Mouse (Mus musculus): ENCODE results near the gene Lrfn3. TPM values are rescaled to one million over a fixed set of nuclear protein-coding genes. Genes with fewer than 3 reads are reported as not detected.

Gene Lrfn3
- total RNA-seq (2021): 10 to 100 TPM; 29.3 to 30.7 TPM

DNA sequence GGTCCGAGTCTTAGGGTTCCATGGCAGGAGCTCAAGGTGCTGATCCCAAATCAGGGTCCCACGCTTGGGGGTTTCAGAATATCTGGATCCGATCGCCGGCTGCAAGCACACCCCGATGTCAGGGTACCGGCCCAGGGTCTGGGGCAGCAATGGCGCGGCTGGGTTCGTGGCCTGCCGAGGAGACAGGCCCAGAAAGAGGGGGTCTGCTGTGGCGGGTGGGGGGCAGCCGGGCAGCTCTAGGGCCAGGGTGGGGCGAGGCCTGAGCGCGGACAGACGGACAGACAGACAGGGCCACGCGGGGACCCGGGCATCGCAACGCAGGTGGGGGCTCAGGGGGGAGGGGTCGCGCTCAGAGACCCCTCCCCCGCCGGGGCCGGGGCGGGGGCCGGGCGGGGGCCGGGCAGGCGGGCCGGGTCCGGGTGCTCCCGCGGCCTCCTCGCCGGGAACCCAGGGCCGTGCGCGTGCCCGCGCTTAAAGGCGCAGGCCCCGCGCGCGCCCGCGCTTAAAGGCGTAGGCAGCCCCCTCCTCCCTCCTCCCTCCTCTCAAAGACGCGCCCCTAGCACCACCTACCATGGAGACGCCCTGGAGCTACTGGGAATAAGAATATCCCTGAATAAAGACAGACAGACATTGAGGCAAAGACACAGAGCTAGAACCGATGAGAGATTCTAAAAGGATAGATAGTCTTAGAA is at the start of gene Lrfn3:
Lrfn3 (minus strand) TSS at position 121 of the 692 bp plus-strand sequence.
- DNase-seq: peak in 1 of 2 experiments; percentile 61

DNA sequence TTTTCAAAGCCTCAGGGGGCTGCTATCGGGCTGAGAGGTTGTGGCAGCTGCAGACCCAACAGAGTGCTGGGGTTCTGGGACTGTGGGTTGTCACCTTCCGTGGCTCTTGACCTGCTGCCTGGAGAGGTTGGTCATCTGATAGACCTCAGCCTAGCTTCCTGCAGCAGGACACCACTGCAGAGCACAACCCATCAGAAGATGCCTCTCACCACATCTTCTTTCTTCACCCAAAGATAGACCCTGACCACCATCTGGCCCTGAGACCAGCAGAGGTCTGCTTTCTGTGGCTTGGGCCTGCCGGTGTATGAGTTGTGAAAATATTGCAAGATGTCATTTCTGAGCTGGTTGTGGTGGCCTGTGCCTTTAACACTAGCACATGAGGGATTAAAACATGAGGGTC is 48.5 kb upstream of the Lrfn3 start:
- DNase-seq: no peak

DNA sequence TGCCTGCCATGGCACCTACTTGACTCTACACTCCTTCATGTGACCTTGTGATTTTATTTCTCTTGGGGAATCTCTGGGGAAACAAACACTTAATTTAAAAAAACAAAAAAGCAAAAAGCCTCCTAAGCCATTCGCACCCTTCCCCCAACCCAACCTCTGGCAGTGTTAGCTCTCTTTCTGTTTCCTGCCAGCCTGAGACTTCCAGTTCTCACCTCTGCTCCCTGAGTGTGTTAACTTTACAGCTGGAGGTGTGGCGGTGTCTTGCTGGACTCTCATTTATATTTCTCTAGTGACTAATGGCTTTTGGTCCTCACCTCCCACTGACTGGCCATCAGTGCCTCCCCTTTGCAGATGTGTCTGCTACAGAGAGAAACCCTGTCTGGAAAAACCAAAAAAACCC is 47.2 kb upstream of the Lrfn3 start:
- no peak for DNase-seq

GRCm38 (mm10) chr7:30408639-30409038 is 46.1 kb upstream of the Lrfn3 start:
- no peak for DNase-seq

- DNase-seq: no peak
Observed at GRCm38 (mm10) chr7:30402343-30402742, 39.8 kb upstream of the Lrfn3 start.

GRCm38 (mm10) chr7:30399671-30400070 is 37.1 kb upstream of the Lrfn3 start:
- no peak for DNase-seq

DNA sequence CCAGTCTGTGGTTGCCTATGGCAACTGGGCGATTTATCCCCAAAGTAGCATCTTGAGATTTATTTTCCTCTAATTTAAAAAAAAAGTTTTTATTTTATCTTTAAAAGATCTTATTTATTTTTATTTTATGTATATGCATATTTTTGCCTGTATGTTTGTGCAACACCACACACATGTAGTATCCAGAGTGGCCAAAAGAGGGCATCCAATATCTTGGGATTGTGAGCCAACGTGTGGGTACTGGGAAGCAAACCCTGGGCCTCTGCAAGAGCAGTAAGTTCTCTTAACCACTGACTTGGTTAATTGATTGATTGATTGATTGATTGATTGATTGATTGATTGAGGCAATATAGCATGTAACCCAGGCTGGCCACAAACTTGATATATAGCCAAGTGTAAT is 32.3 kb upstream of the Lrfn3 start:
- DNase-seq: no peak

DNA sequence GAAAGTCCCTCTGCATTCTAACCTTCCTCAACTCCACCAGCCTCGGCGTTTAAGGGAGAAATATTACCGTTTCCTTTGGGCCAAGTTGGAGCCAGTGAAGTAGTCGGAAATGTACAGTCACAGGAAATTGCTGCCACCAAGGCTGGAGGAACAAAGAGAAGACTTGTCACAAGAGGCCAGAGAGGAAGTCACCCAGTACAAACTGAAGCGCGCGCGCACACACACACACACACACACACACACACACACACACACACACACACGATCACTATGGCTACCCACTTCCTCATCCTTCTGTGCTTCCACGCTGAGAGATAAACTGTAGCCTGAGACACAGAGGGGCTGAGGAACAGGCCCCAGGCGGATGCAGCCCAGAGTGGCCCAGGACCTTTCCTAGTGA is 31.8 kb upstream of the Lrfn3 start:
- DNase-seq: no peak

- no peak for DNase-seq
Observed at GRCm38 (mm10) chr7:30393631-30394030, 31.1 kb upstream of the Lrfn3 start.

DNA sequence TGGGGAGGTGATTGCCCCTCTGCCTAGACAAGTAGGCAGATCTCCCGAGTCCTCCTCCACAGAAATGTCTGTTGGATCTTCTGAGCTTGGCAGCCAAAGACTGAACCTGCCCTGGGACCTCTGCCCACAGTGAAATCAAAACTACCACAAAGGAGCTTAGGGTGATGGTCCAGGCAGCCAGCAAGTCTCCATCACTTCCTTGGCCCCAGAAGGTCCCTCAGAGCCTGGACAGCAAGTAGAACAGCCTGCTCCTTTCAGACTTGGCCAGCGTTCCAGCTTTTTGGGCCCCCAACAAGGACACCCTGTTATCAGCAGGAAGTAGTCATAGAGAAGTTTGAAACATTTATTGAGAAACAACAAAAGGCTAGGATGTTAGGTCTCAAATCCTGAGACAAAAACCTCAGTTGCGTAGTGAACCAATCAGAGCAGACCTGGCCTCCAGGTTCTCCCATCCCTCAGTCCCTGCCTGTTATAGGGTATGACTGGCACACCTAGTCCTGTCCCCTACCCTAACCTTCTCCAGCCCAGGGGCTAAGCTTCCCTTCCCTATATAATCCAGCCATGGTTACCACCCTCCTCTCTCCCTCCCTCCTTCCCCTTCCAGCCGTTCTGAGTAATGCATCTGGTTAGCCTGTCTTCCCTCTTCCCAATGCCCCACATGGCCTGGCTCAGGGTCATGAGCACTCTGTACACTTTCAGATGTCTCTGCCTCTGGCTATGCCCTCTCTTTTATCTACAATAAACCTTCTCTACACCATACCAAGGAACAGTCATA is 30.4 kb upstream of the Lrfn3 start:
- DNase-seq: no peak

DNA sequence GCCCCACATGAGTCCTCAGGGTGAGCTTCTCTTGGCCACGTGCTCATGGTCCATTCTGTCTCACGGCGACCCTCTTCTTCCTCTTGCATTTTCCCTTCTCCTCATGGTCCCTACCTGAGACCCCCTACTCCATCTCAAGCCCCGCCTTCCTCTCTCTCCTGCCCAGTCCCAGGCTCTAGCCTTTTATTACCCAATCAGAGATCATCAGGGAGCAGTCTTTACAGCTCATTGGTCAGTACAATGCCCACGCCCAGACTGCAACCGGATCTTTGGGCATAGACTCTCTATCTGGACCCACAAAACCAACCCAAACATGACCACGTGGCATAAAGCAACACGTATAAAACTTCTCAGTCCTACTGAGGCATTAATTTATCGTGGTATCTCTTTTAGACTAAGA is 21.5 kb upstream of the Lrfn3 start:
- DNase-seq: no peak

DNA sequence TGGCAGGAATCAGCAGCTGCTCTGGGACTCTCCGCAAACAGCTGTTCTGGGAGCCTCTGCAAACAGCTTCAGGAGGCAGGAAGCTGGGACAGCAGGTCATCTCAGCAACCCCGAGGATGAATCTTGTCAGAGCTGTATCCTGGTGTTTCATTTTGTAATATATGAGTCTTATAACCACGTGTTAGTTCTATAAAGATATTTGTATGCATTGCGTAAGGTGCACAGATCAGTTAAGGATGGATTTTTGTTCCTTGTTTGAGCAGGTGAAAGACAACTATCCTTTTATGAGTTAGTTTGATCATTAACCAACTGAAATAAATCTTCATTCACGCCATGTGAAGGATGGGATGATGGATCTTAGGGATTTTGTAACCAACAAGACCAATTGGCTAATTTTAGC is 17.5 kb upstream of the Lrfn3 start:
- DNase-seq: no peak

- DNase-seq: peak; percentile 93 to 95
Observed at GRCm38 (mm10) chr7:30373501-30373962, 11.0 kb upstream of the Lrfn3 start.

DNA sequence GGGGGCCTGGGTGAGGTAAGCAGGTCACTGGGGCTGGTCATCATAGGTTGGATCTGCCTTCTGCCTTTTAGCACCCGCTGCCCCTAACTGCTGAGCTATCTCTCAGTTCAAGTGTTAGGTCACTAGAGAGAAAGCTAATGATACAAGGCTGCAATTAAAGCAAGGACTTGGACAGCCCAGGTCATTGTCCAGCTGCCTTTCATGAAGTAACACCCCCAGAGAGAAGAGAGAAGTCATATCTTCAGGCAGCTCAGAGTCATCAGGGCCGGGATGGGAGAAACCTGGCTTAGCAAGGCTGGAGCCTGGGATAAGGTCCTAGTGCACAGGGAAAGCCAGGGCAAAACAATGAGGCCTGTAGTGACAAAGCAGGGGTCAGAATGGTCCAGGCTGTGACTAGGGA is 4.9 kb upstream of the Lrfn3 start:
- DNase-seq: no peak

DNA sequence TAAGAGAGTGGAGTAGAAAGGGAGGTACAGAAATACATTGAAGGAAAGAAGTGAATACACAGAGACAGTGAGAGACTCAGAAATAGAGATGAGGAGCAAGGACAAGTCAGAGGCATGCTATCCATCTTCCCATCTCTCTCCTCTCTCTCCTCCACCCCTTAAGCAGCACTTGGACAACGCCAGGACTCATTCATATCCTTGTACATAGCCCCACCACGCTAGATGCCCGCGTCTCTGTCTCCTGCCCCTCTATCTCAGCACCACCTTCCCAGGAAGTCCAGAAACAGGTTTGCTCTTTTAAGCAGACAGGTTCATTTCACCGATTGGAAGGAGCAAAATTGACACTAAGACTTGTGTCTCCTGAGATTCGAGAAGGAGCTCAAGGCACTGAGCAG is 769 bp upstream of the Lrfn3 start:
- no peak for DNase-seq

GRCm38 (mm10) chr7:30360028-30360427 is 2.5 kb downstream of the Lrfn3 start:
- no peak for DNase-seq

DNA sequence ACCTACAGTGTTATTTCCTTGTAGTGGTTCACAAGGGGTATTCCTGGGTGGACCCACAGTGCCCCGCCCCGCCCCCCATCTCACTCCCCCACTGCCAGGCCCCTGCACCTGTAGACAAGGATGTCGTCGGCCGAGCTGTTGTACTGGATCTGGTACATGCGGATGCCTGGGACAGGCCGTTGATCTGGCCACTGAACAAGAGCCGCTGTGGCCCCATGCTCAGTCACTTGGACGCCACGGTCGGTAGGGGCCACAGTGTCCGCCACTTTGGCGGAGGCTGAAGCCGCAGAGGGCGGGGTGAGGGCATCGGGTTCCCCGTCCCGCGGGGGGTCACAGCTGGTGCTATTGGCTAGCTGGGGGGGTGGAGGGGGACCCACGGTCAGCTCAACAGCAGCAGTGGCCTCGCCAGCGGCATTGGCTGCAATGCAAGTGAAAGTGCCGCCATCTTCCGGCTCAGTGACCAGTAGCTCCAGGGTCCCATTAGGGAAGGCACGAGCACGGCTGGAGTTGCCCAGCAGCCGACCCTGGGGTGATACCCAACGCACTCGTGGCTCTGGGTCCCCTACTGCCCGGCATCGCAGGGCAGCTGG is 3.2 kb downstream of the Lrfn3 start:
- no peak for DNase-seq

GRCm38 (mm10) chr7:30358378-30359186 is 4.0 kb downstream of the Lrfn3 start:
- DNase-seq: no peak

- DNase-seq: no peak
Observed at GRCm38 (mm10) chr7:30354059-30354458, 8.5 kb downstream of the Lrfn3 start.

GRCm38 (mm10) chr7:30353279-30353822 is 9.2 kb downstream of the Lrfn3 start:
- DNase-seq: peak; percentile 59 to 66

- DNase-seq: peak; percentile 62 to 72
Observed at GRCm38 (mm10) chr7:30347828-30348227, 14.7 kb downstream of the Lrfn3 start.

DNA sequence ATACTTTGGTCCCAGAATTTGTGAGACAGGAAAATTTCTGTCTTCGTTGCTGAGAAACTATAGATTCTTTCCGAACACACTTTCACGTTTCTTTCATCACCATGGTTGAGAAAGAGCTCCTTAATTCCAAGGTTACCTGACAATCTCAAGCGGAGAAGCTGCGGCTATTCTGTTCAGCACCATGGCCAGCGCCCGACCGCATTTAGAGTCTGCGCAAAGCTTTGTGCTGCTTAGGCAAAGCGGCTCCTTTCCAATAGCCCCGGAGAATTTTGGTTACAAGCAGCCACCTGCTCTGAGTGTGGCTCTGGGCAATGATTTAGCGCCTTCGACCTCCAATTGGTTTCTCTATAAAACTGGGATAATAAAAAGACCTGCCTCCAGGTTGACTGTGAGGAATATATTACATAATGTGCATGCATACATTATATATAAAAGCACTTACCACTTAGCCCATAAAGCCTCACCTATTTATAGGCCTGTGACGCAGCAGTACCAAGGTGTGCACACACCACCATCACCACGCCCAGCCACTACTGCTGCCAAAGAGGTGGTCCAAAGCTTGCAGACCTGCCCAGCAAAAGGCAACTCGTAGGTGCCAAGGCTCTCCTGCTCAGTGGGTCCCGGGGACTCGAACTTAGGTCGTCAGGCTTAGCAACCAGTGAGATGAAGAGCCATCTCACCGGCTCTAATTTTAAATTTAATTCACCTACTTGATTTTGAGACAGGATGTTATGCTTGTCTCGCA is 15.8 kb downstream of the Lrfn3 start:
- no peak for DNase-seq
